Mouse (Mus musculus) left cerebral cortex, postnatal 14 days (tissue): ENCODE data around the gene Pou2f2. TPM values are rescaled to one million over a fixed set of nuclear protein-coding genes. Genes with fewer than 3 reads are reported as not detected.

ENCODE experiments used
- DNase-seq, 2 experiments: peaks; one replicate each; pipeline ENCODE4 v3.0.0; 2021 to 2022; ENCODE audit warnings: low spot score in 2 of 2, mixed read lengths in 1 of 2
- intact Hi-C: fragments of 180-260 bp; cut with DNase I; formaldehyde crosslinking; loops from one replicate; pipeline ENCODE4 v1.15.1; 2025
- total RNA-seq, 2 experiments: library from RNA; stranded (reverse); gene quantifications; 2 replicates each; pipeline ENCODE4 v1.2.3; 2021

The Pou2f2 gene
- total RNA-seq, 2 experiments from 2014 or later, result 11.5 to 13.0 TPM

- intact Hi-C loops, result no loop called here
- no peak for DNase-seq
Measured at GRCm38 (mm10) chr7:25153841-25154240, 25.7 kb downstream of the Pou2f2 start.

- peak; percentile 23 to 31 for DNase-seq
- intact Hi-C loops, result no loop called here
Measured at GRCm38 (mm10) chr7:25151916-25152556, 27.5 kb downstream of the Pou2f2 start.

GRCm38 (mm10) chr7:25151009-25151408, 28.5 kb downstream of the Pou2f2 start:
- DNase-seq, result no peak

GRCm38 (mm10) chr7:25150151-25150663, 29.3 kb downstream of the Pou2f2 start:
- DNase-seq, result no peak
- intact Hi-C loops, result no loop called here

More at GRCm38 (mm10) chr7:25151009-25151408, 28.5 kb downstream of the Pou2f2 start:
- intact Hi-C loops, result no loop called here

- intact Hi-C loops, result no loop called here
Measured at GRCm38 (mm10) chr7:25145896-25146295, 33.6 kb downstream of the Pou2f2 start.

GRCm38 (mm10) chr7:25141761-25142160, 37.8 kb downstream of the Pou2f2 start:
- intact Hi-C loops, result no loop called here
- DNase-seq, result no peak

More at GRCm38 (mm10) chr7:25145896-25146295, 33.6 kb downstream of the Pou2f2 start:
- no peak for DNase-seq

GRCm38 (mm10) chr7:25137553-25137952, 42.0 kb downstream of the Pou2f2 start:
- intact Hi-C loops, result no loop called here
- no peak for DNase-seq

GRCm38 (mm10) chr7:25133092-25134049, 46.2 kb downstream of the Pou2f2 start:
- peak; percentile 86 for DNase-seq
- intact Hi-C loops, result loop anchor here (1.0 kb wide), 1 partner anchor 54 kb away; no protein-coding TSS in a partner anchor

GRCm38 (mm10) chr7:25132318-25132960, 47.1 kb downstream of the Pou2f2 start:
- no peak for DNase-seq
- intact Hi-C loops, result no loop called here

GRCm38 (mm10) chr7:25131247-25131646, 48.3 kb downstream of the Pou2f2 start:
- DNase-seq, result no peak
- intact Hi-C loops, result no loop called here

- intact Hi-C loops, result no loop called here
Measured at GRCm38 (mm10) chr7:25130565-25130964, 49.0 kb downstream of the Pou2f2 start.

GRCm38 (mm10) chr7:25129390-25129979, 50.0 kb downstream of the Pou2f2 start:
- intact Hi-C loops, result no loop called here
- DNase-seq, result peak in 1 of 2 experiments; percentile 40

More at GRCm38 (mm10) chr7:25130565-25130964, 49.0 kb downstream of the Pou2f2 start:
- no peak for DNase-seq

GRCm38 (mm10) chr7:25127971-25128370, 51.6 kb downstream of the Pou2f2 start:
- DNase-seq, result no peak
- intact Hi-C loops, result no loop called here

- DNase-seq, result no peak
- intact Hi-C loops, result no loop called here
Measured at GRCm38 (mm10) chr7:25125716-25126281, 53.7 kb downstream of the Pou2f2 start.

- intact Hi-C loops, result no loop called here
- no peak for DNase-seq
Measured at GRCm38 (mm10) chr7:25121240-25121786, 58.2 kb downstream of the Pou2f2 start.

- intact Hi-C loops, result no loop called here
- peak; percentile 49 to 54 for DNase-seq
Measured at GRCm38 (mm10) chr7:25120061-25120834, 59.3 kb downstream of the Pou2f2 start.

- intact Hi-C loops, result no loop called here
Measured at GRCm38 (mm10) chr7:25112956-25113603, 66.4 kb downstream of the Pou2f2 start.

More at GRCm38 (mm10) chr7:25112956-25113603, 66.4 kb downstream of the Pou2f2 start:
- no peak for DNase-seq
